Mouse (Mus musculus) frontal cortex, adult (tissue): Measurements from ENCODE around the gene Kremen2.

Experiments used
- ATAC-seq: cut with Nextera tagmentation; 2 replicates; pipeline ENCODE4 v1.9.2; 2017; ENCODE audit warnings: mild to moderate bottlenecking, moderate library complexity, mixed read lengths; ENCODE audit not compliant: low TSS enrichment

The Kremen2 gene

GRCm38 (mm10) chr17:23760231-23760630, 14.6 kb upstream of the Kremen2 start:
- no peak for ATAC-seq

- no peak for ATAC-seq
Measured at GRCm38 (mm10) chr17:23758801-23759200, 13.2 kb upstream of the Kremen2 start.

GRCm38 (mm10) chr17:23757581-23757980, 11.9 kb upstream of the Kremen2 start:
- no peak for ATAC-seq

- ATAC-seq, result no peak
Measured at GRCm38 (mm10) chr17:23755689-23756088, 10.1 kb upstream of the Kremen2 start.

- no peak for ATAC-seq
Measured at GRCm38 (mm10) chr17:23749400-23750191, 4.0 kb upstream of the Kremen2 start.

GRCm38 (mm10) chr17:23748631-23749391, 3.2 kb upstream of the Kremen2 start:
- peak; percentile 60 for ATAC-seq

- no peak for ATAC-seq
Measured at GRCm38 (mm10) chr17:23748026-23748425, 2.4 kb upstream of the Kremen2 start.

GRCm38 (mm10) chr17:23747471-23747870, 1.8 kb upstream of the Kremen2 start:
- ATAC-seq, result no peak

GRCm38 (mm10) chr17:23746767-23747166, 1.1 kb upstream of the Kremen2 start:
- ATAC-seq, result no peak

- no peak for ATAC-seq
Measured at GRCm38 (mm10) chr17:23746311-23746710, 678 bp upstream of the Kremen2 start.

- no peak for ATAC-seq
Measured at GRCm38 (mm10) chr17:23744651-23745050, 982 bp downstream of the Kremen2 start.

GRCm38 (mm10) chr17:23744076-23744475, 1.6 kb downstream of the Kremen2 start:
- no peak for ATAC-seq

GRCm38 (mm10) chr17:23742941-23743340, 2.7 kb downstream of the Kremen2 start:
- no peak for ATAC-seq

- no peak for ATAC-seq
Measured at GRCm38 (mm10) chr17:23742210-23742793, 3.3 kb downstream of the Kremen2 start.

- no peak for ATAC-seq
Measured at GRCm38 (mm10) chr17:23741359-23742209, 4.0 kb downstream of the Kremen2 start.

GRCm38 (mm10) chr17:23740598-23741021, 5.0 kb downstream of the Kremen2 start, which contains the start of gene Paqr4:
Gene Paqr4, minus strand, starts transcription at chr17:23740867.
- ATAC-seq, result peak; percentile 4; the same call in 1 of the 2 replicates

GRCm38 (mm10) chr17:23740136-23740584, 5.5 kb downstream of the Kremen2 start:
- ATAC-seq, result peak; percentile 87

GRCm38 (mm10) chr17:23739202-23740135, 6.2 kb downstream of the Kremen2 start:
- peak; percentile 29; the same call in 1 of the 2 replicates for ATAC-seq

- no peak for ATAC-seq
Measured at GRCm38 (mm10) chr17:23738836-23739201, 6.8 kb downstream of the Kremen2 start.
